ENCODE assay signal across 7 mouse cellular contexts in genomic region chr4:65605151-65605702, GRCm38 (mm10). TPM values are rescaled to one million over a fixed set of nuclear protein-coding genes. Genes with fewer than 3 reads are reported as not detected.
DNase-seq lines count a peak whose midpoint lies in the region; ATAC-seq and TF ChIP-seq lines count a peak whose summit lies in the region.

No protein-coding gene starts in this region.

- no peak for TF ChIP-seq CTCF in left cerebral cortex, adult 2 months (IDR thresholded peaks at IDR 0.05)

- no peaks in the 10 kb centered on the region for H3K9me3 ChIP-seq in forebrain, embryonic 12.5 days
- H3K9me3 ChIP-seq in liver, embryonic 13.5 days (replicated peaks), result no peaks in the 10 kb centered on the region
- H3K9me3 ChIP-seq in stomach, embryonic 14.5 days (ENCODE audit: control insufficient read depth, low read depth, low read length), result no peaks in the 10 kb centered on the region

- 1% methylated on average over 21 of the region's 21 CpGs for WGBS in forebrain, embryonic 12.5 days
- 1% methylated on average over 21 of the region's 21 CpGs for WGBS in liver, embryonic 13.5 days (ENCODE audit: insufficient replicate concordance)
- under 1% methylated on average over 21 of the region's 21 CpGs for WGBS in stomach, embryonic 14.5 days

- H3K36me3 ChIP-seq in forebrain, embryonic 12.5 days (replicated peaks), result no peaks in the 10 kb centered on the region
- no peaks in the 10 kb centered on the region for H3K36me3 ChIP-seq in liver, embryonic 13.5 days
- no peaks in the 10 kb centered on the region for H3K36me3 ChIP-seq in stomach, embryonic 14.5 days (ENCODE audit: control insufficient read depth, insufficient read depth, low read length)

- ATAC-seq in activated CD4-positive, CD25-positive, alpha-beta regulatory T cell, adult 4 months, result peak; percentile 37
- peak; percentile 88 for ATAC-seq in forebrain, embryonic 12.5 days (ENCODE audit: low FRiP score)
- peak; percentile 62 for ATAC-seq in liver, embryonic 13.5 days (ENCODE audit: low read depth)
- peak; percentile 78 for ATAC-seq in stomach, embryonic 14.5 days (ENCODE audit: insufficient number of reproducible peaks, insufficient read depth, low FRiP score, low read depth)

- intact Hi-C loops in left cerebral cortex, adult 2 months (cut with DNase I), result no loop called here
- intact Hi-C loops in left cerebral cortex, postnatal 10 days (cut with DNase I), result no loop called here

- peak overlapping the region; percentile 93 for H3K4me3 ChIP-seq in left cerebral cortex, adult 2 months
- H3K4me3 ChIP-seq in forebrain, embryonic 12.5 days (replicated peaks), result peak overlapping the region; percentile 66
- peak overlapping the region; percentile 69 for H3K4me3 ChIP-seq in liver, embryonic 13.5 days (replicated peaks)
- peak overlapping the region; percentile 61 for H3K4me3 ChIP-seq in stomach, embryonic 14.5 days (ENCODE audit: low read depth, low read length)

- peak overlapping the region; percentile 79 for H3K9ac ChIP-seq in forebrain, embryonic 12.5 days
- peak overlapping the region; percentile 70 for H3K9ac ChIP-seq in liver, embryonic 13.5 days
- peak overlapping the region; percentile 73 for H3K9ac ChIP-seq in stomach, embryonic 14.5 days (replicated peaks; ENCODE audit: low read depth, low read length)

- peak overlapping the region; percentile 66 for H3K4me2 ChIP-seq in forebrain, embryonic 12.5 days
- H3K4me2 ChIP-seq in liver, embryonic 13.5 days, result peak overlapping the region; percentile 80
- peak overlapping the region; percentile 66 for H3K4me2 ChIP-seq in stomach, embryonic 14.5 days (replicated peaks; ENCODE audit: low read depth, low read length)

- no peak for DNase-seq in left cerebral cortex, adult 2 months (ENCODE audit: extremely low spot score in 1 of 2, low spot score in 2 of 2)
- DNase-seq in left cerebral cortex, postnatal 10 days (ENCODE audit: extremely low spot score in 1 of 2, low spot score in 2 of 2), result no peak
- no peak for DNase-seq in liver, embryonic 13.5 days
- DNase-seq in thymus, postnatal 25 days, result no peak

- H3K27ac ChIP-seq in left cerebral cortex, adult 2 months, result peak overlapping the region; percentile 97
- peak overlapping the region; percentile 56; the same call in 1 of the 2 replicates for H3K27ac ChIP-seq in forebrain, embryonic 12.5 days
- H3K27ac ChIP-seq in liver, embryonic 13.5 days, result no peak overlapping the region
- no peak overlapping the region for H3K27ac ChIP-seq in stomach, embryonic 14.5 days (ENCODE audit: low read length)

- no peaks in the 10 kb centered on the region for H3K27me3 ChIP-seq in forebrain, embryonic 12.5 days
- H3K27me3 ChIP-seq in liver, embryonic 13.5 days, result no peaks in the 10 kb centered on the region
- no peaks in the 10 kb centered on the region for H3K27me3 ChIP-seq in stomach, embryonic 14.5 days (ENCODE audit: control insufficient read depth, insufficient read depth, low read length)

- H3K4me1 ChIP-seq in forebrain, embryonic 12.5 days, result peaks cover 28% of the 10 kb centered on the region
- peaks cover 45% of the 10 kb centered on the region for H3K4me1 ChIP-seq in liver, embryonic 13.5 days (replicated peaks)
- H3K4me1 ChIP-seq in stomach, embryonic 14.5 days (ENCODE audit: control insufficient read depth, insufficient read depth, low read length), result peaks cover 10% of the 10 kb centered on the region; the same call in 1 of the 2 replicates

RNA-seq across cellular contexts. Expression of gene Trim32, which starts 0.4 kb away (rescaled TPM):
- total RNA-seq in left cerebral cortex, adult 2 months (2021), result 100 to 1,000 TPM; 212 to 244 TPM
- total RNA-seq in left cerebral cortex, postnatal 10 days (2021), result 100 to 1,000 TPM; 219 to 235 TPM
- 10 to 100 TPM; 10.7 to 14.1 TPM for polyA plus RNA-seq in activated CD4-positive, CD25-positive, alpha-beta regulatory T cell, adult 4 months (2017; shearing (Covaris generic))
- polyA plus RNA-seq in forebrain, embryonic 12.5 days (2016; fragmentation: Nextera tagmentation; extraction: Ambion mirVana), result 74.1 and 86.1 TPM in 2 replicates
- polyA plus RNA-seq in liver, embryonic 13.5 days (2015; fragmentation: Nextera tagmentation; extraction: Ambion mirVana), result 6.3 and 8.5 TPM in 2 replicates
- polyA plus RNA-seq in stomach, embryonic 14.5 days (2014; fragmentation: Nextera tagmentation; extraction: Ambion mirVana), result 49.4 and 52.7 TPM in 2 replicates

Comparison
In these comparisons a context has a peak if more than half of its experiments do, and no peak if none do; other contexts are left out.
1. H3K27ac ChIP-seq: peak in left cerebral cortex, adult 2 months (single experiment) and forebrain, embryonic 12.5 days (single experiment); none in liver, embryonic 13.5 days (single experiment) and stomach, embryonic 14.5 days (single experiment).
2. ATAC-seq: peak in every context shown above with its lines; median percentile 88 in forebrain, embryonic 12.5 days; 78 in stomach, embryonic 14.5 days; 62 in liver, embryonic 13.5 days; 37 in activated CD4-positive, CD25-positive, alpha-beta regulatory T cell, adult 4 months.
3. Peak in every context shown above with its lines, with median percentiles within 50 percentile points of each other: H3K4me3 ChIP-seq, H3K4me2 ChIP-seq and H3K9ac ChIP-seq.